Mouse (Mus musculus) limb, embryonic 15.5 days (tissue): ENCODE data around the gene Mmp21. TPM values are rescaled to one million over a fixed set of nuclear protein-coding genes. Genes with fewer than 3 reads are reported as not detected.

ENCODE experiments used
- ATAC-seq: fragments of 200-750 bp; cut with Nextera tagmentation; 2 replicates; pipeline ENCODE4 v1.8.0; 2017; ENCODE audit warnings: low read depth, moderate TSS enrichment; ENCODE audit not compliant: insufficient number of reproducible peaks, low FRiP score, low TSS enrichment
- H3K27ac ChIP-seq: fragments of 300-500 bp; sonication (generic); 2 replicates; pipeline ENCODE4 v1.5.1; 2015; ENCODE audit warnings: moderate library complexity, mild to moderate bottlenecking, inconsistent platforms
- H3K27me3 ChIP-seq: fragments of 300-500 bp; sonication (generic); 2 replicates; pipeline ENCODE4 v1.6.1; 2015; ENCODE audit warnings: inconsistent platforms
- H3K36me3 ChIP-seq: fragments of 300-500 bp; sonication (generic); 2 replicates; pipeline ENCODE4 v1.6.1; 2015; ENCODE audit warnings: inconsistent platforms
- H3K4me1 ChIP-seq: fragments of 300-500 bp; sonication (generic); 2 replicates; pipeline ENCODE4 v1.6.1; 2015; ENCODE audit warnings: inconsistent platforms
- H3K4me2 ChIP-seq: fragments of 300-500 bp; sonication (generic); 2 replicates; pipeline ENCODE4 v1.6.1; 2015; ENCODE audit warnings: mild to moderate bottlenecking, inconsistent platforms
- H3K4me3 ChIP-seq: fragments of 300-500 bp; sonication (generic); 2 replicates; pipeline ENCODE4 v1.5.1; 2015; ENCODE audit warnings: mild to moderate bottlenecking, inconsistent platforms
- H3K9ac ChIP-seq: fragments of 300-500 bp; sonication (generic); 2 replicates; pipeline ENCODE4 v1.6.1; 2015; ENCODE audit warnings: inconsistent platforms
- H3K9me3 ChIP-seq: fragments of 300-500 bp; sonication (generic); 2 replicates; pipeline ENCODE4 v1.6.1; 2016; ENCODE audit warnings: inconsistent platforms
- WGBS: fragments of 180-500 bp; shearing (Covaris S2); methylation state at CpG from one replicate; pipeline ENCODE4 v1.1.7; 2015; 5-methylcytosine and 5-hydroxymethylcytosine counted together
- polyA plus RNA-seq: library from polyadenylated mRNA; unstranded; fragments of >200 nt; fragmentation: Nextera tagmentation; extraction: Ambion mirVana; gene quantifications from 2 replicates; pipeline ENCODE4 v1.2.1, GENCODE M21; 2015

Gene Mmp21
- polyA plus RNA-seq, 1 experiment from 2014 or later: not detected

GRCm38 (mm10) chr7:133638821-133639220 is 41.0 kb downstream of the Mmp21 start:
- H3K9me3 ChIP-seq: no peaks in the 10 kb centered on the region
- H3K27ac ChIP-seq: no peak overlapping the region
- peak overlapping the region; percentile 86; the same call in 1 of the 2 replicates for H3K4me3 ChIP-seq
- peaks cover 33% of the 10 kb centered on the region for H3K36me3 ChIP-seq
- H3K9ac ChIP-seq: no peak overlapping the region
- no peaks in the 10 kb centered on the region for H3K27me3 ChIP-seq
- 78% methylated on average over 13 of the region's 13 CpGs for WGBS
- peaks cover 17% of the 10 kb centered on the region for H3K4me1 ChIP-seq
- ATAC-seq: no peak
- peak overlapping the region; percentile 79 for H3K4me2 ChIP-seq

GRCm38 (mm10) chr7:133638306-133638705 is 41.6 kb downstream of the Mmp21 start:
- Histone ChIP-seq H3K4me1 (peaks cover 17% of the 10 kb centered on the region), H3K27me3 (no peaks in the 10 kb centered on the region), H3K4me3 (peak overlapping the region; percentile 86), H3K36me3 (peaks cover 28% of the 10 kb centered on the region), H3K9ac (peak overlapping the region; percentile 94), H3K27ac (peak overlapping the region; percentile 86), H3K4me2 (peak overlapping the region; percentile 79), H3K9me3 (no peaks in the 10 kb centered on the region)
- ATAC-seq: no peak
- 12% methylated on average over 13 of the region's 13 CpGs for WGBS

GRCm38 (mm10) chr7:133637361-133638305 is 42.2 kb downstream of the Mmp21 start, which contains the start of gene Edrf1:
Gene Edrf1 (plus strand): TSS chr7:133637543.
- H3K4me1 ChIP-seq: peaks cover 17% of the 10 kb centered on the region
- H3K4me2 ChIP-seq: peak within 1 kb of the TSS; percentile 79
- WGBS: under 1% methylated on average over 81 of the region's 81 CpGs
- peak; percentile 97 for ATAC-seq
- no peaks in the 10 kb centered on the region for H3K27me3 ChIP-seq
- peak within 1 kb of the TSS; percentile 86 for H3K4me3 ChIP-seq
- H3K36me3 ChIP-seq: peaks cover 22% of the 10 kb centered on the region
- H3K27ac ChIP-seq: peak within 1 kb of the TSS; percentile 89
- peak within 1 kb of the TSS; percentile 94 for H3K9ac ChIP-seq
- no peaks in the 10 kb centered on the region for H3K9me3 ChIP-seq

GRCm38 (mm10) chr7:133636738-133637352 is 43.0 kb downstream of the Mmp21 start:
- H3K27ac ChIP-seq: peak overlapping the region; percentile 89
- H3K4me1 ChIP-seq: peaks cover 17% of the 10 kb centered on the region
- peak overlapping the region; percentile 55; the same call in 1 of the 2 replicates for H3K9ac ChIP-seq
- H3K36me3 ChIP-seq: peaks cover 14% of the 10 kb centered on the region
- H3K27me3 ChIP-seq: no peaks in the 10 kb centered on the region
- ATAC-seq: 0 out of 2 replicates have a peak, but pooled peaks have one; percentile 15
- under 1% methylated on average over 21 of the region's 21 CpGs for WGBS
- no peaks in the 10 kb centered on the region for H3K9me3 ChIP-seq
- peak overlapping the region; percentile 86 for H3K4me3 ChIP-seq
- H3K4me2 ChIP-seq: peak overlapping the region; percentile 79

GRCm38 (mm10) chr7:133634932-133635650 is 44.8 kb downstream of the Mmp21 start:
- H3K36me3 ChIP-seq: peaks cover 3% of the 10 kb centered on the region; the same call in 1 of the 2 replicates
- WGBS: 25% methylated on average over 10 of the region's 12 CpGs
- no peaks in the 10 kb centered on the region for H3K9me3 ChIP-seq
- ATAC-seq: no peak
- H3K9ac ChIP-seq: no peak overlapping the region
- H3K4me1 ChIP-seq: peaks cover 17% of the 10 kb centered on the region
- no peak overlapping the region for H3K4me3 ChIP-seq
- no peaks in the 10 kb centered on the region for H3K27me3 ChIP-seq
- peak overlapping the region; percentile 65 for H3K27ac ChIP-seq
- H3K4me2 ChIP-seq: no peak overlapping the region

GRCm38 (mm10) chr7:133632476-133632875 is 47.4 kb downstream of the Mmp21 start:
- Histone ChIP-seq H3K27me3 (no peaks in the 10 kb centered on the region), H3K4me2 (no peak overlapping the region), H3K9me3 (no peaks in the 10 kb centered on the region), H3K4me1 (peaks cover 7% of the 10 kb centered on the region; the same call in 1 of the 2 replicates), H3K27ac (no peak overlapping the region), H3K36me3 (no peaks in the 10 kb centered on the region), H3K9ac (no peak overlapping the region), H3K4me3 (no peak overlapping the region)
- ATAC-seq: no peak
- 29% methylated on average over 2 of the region's 2 CpGs for WGBS

GRCm38 (mm10) chr7:133630821-133631220 is 49.0 kb downstream of the Mmp21 start:
- Histone ChIP-seq H3K4me3 (no peak overlapping the region), H3K36me3 (no peaks in the 10 kb centered on the region), H3K4me1 (peaks cover 7% of the 10 kb centered on the region; the same call in 1 of the 2 replicates), H3K9ac (no peak overlapping the region), H3K4me2 (no peak overlapping the region), H3K27ac (no peak overlapping the region), H3K27me3 (no peaks in the 10 kb centered on the region), H3K9me3 (no peaks in the 10 kb centered on the region)
- 65% methylated on average over 5 of the region's 5 CpGs for WGBS
- ATAC-seq: no peak

- Histone ChIP-seq H3K9ac (no peak overlapping the region), H3K27me3 (no peaks in the 10 kb centered on the region), H3K4me3 (no peak overlapping the region), H3K4me1 (no peaks in the 10 kb centered on the region), H3K27ac (no peak overlapping the region), H3K36me3 (no peaks in the 10 kb centered on the region), H3K9me3 (no peaks in the 10 kb centered on the region), H3K4me2 (no peak overlapping the region)
- WGBS: 62% methylated on average over 14 of the region's 14 CpGs
- no peak for ATAC-seq
Observed at GRCm38 (mm10) chr7:133627184-133627936, 52.5 kb downstream of the Mmp21 start.

Other genes starting within 250 kb of the Mmp21 start
- not detected in 2 replicates for gene Tex36, start 77.9 kb downstream of the Mmp21 start, polyA plus RNA-seq
- 18.7 and 19.3 TPM in 2 replicates for gene Edrf1, start 42.5 kb downstream of the Mmp21 start, polyA plus RNA-seq
- gene Bccip, start 29.3 kb upstream of the Mmp21 start, polyA plus RNA-seq: 161 and 171 TPM in 2 replicates
- gene Uros, start 30.0 kb upstream of the Mmp21 start, polyA plus RNA-seq: 31.0 and 31.3 TPM in 2 replicates
- 0.15 TPM in 1 of 2 replicates, not detected in the other for gene Fank1, start 96.8 kb upstream of the Mmp21 start, polyA plus RNA-seq
- gene Dhx32, start 102.7 kb upstream of the Mmp21 start, polyA plus RNA-seq: 24.8 and 29.3 TPM in 2 replicates